Mouse (Mus musculus): ENCODE results near the gene Galc. TPM values are rescaled to one million over a fixed set of nuclear protein-coding genes. Genes with fewer than 3 reads are reported as not detected.

The Galc gene
- total and polyA plus RNA-seq, 3 experiments: not detected

- H3K4me1 ChIP-seq (ENCODE audit: control insufficient read depth in 1 of 2, insufficient read depth in 2 of 2, low read length in 2 of 2): no peaks in the 10 kb centered on the region
- H3K79me2 ChIP-seq (ENCODE audit: control insufficient read depth, insufficient read depth, low read length, poor library complexity): no peaks in the 10 kb centered on the region
- DNase-seq (ENCODE audit: low read depth, low spot score): no peak
- no peaks in the 10 kb centered on the region for H3K36me3 ChIP-seq (ENCODE audit: control insufficient read depth in 1 of 2, insufficient read depth in 2 of 2, low read length in 2 of 2)
- H3K27ac ChIP-seq (ENCODE audit: control insufficient read depth, low read depth, low read length): no peak overlapping the region
- TF ChIP-seq RCOR1 (IDR thresholded peaks at IDR 0.05; ENCODE audit: low read depth, low read length) (no peak), HCFC1 (IDR thresholded peaks at IDR 0.05; ENCODE audit: low read depth, low read length) (no peak), TBP (IDR thresholded peaks at IDR 0.05; ENCODE audit: low read depth, low read length) (no peak), TCF12 (IDR thresholded peaks at IDR 0.05; ENCODE audit: low read depth, low read length) (no peak), GATA1 (IDR thresholded peaks at IDR 0.05; ENCODE audit: low read depth, low read length) (no peak), CTCF (IDR thresholded peaks at IDR 0.05 in 2 of 3, conservative IDR thresholded peaks at IDR 0.05 in 1 of 3; ENCODE audit: control insufficient read depth in 1 of 3, insufficient read depth in 1 of 3, low read depth in 2 of 3, low read length in 3 of 3, poor library complexity in 1 of 3, severe bottlenecking in 1 of 3) (no peak), RAD21 (IDR thresholded peaks at IDR 0.05; ENCODE audit: low read depth, low read length) (no peak)
- H3K9ac ChIP-seq (ENCODE audit: control insufficient read depth, low read depth, low read length, poor library complexity, severe bottlenecking): no peak overlapping the region
- H3K9me3 ChIP-seq (replicated peaks; ENCODE audit: insufficient read depth, low read length): no peaks in the 10 kb centered on the region
- H3K4me3 ChIP-seq (ENCODE audit: control insufficient read depth in 1 of 2, insufficient read depth in 1 of 2, low read depth in 2 of 2, low read length in 2 of 2): no peak overlapping the region
- H3K27me3 ChIP-seq (ENCODE audit: control insufficient read depth in 1 of 2, insufficient read depth in 2 of 2, low read length in 2 of 2): no peaks in the 10 kb centered on the region
Measured at GRCm38 (mm10) chr12:98283487-98283860, 24.2 kb upstream of the Galc start.

- no peak for DNase-seq (ENCODE audit: low read depth, low spot score)
- no peak overlapping the region for H3K27ac ChIP-seq (ENCODE audit: control insufficient read depth, low read depth, low read length)
- H3K27me3 ChIP-seq (ENCODE audit: control insufficient read depth in 1 of 2, insufficient read depth in 2 of 2, low read length in 2 of 2): no peaks in the 10 kb centered on the region
- no peaks in the 10 kb centered on the region for H3K4me1 ChIP-seq (ENCODE audit: control insufficient read depth in 1 of 2, insufficient read depth in 2 of 2, low read length in 2 of 2)
- no peaks in the 10 kb centered on the region for H3K9me3 ChIP-seq (replicated peaks; ENCODE audit: insufficient read depth, low read length)
- TF ChIP-seq TAL1 (IDR thresholded peaks at IDR 0.05; ENCODE audit: low read length) (no peak), E2F4 (IDR thresholded peaks at IDR 0.05; ENCODE audit: borderline replicate concordance, low read depth, low read length) (no peak), USF2 (IDR thresholded peaks at IDR 0.05; ENCODE audit: borderline replicate concordance in 1 of 2, insufficient read depth in 1 of 2, low read depth in 1 of 2, low read length in 2 of 2) (no peak), JUND (IDR thresholded peaks at IDR 0.05; ENCODE audit: low read depth, low read length) (no peak), RAD21 (IDR thresholded peaks at IDR 0.05; ENCODE audit: low read depth, low read length) (no peak), SIN3A (IDR thresholded peaks at IDR 0.05; ENCODE audit: low read length) (no peak), ELF1 (IDR thresholded peaks at IDR 0.05; ENCODE audit: low read depth, low read length) (no peak), ZC3H11A (IDR thresholded peaks at IDR 0.05; ENCODE audit: low read depth, low read length) (no peak), ZNF384 (IDR thresholded peaks at IDR 0.05; ENCODE audit: low read depth, low read length) (no peak), MEF2A (IDR thresholded peaks at IDR 0.05; ENCODE audit: extremely low read depth, insufficient replicate concordance, low read depth, low read length, poor library complexity, severe bottlenecking) (no peak), HCFC1 (IDR thresholded peaks at IDR 0.05; ENCODE audit: low read depth, low read length) (no peak), ZKSCAN1 (IDR thresholded peaks at IDR 0.05; ENCODE audit: low read depth, low read length) (no peak), BHLHE40 (IDR thresholded peaks at IDR 0.05; ENCODE audit: borderline replicate concordance, low read depth, low read length) (no peak), NELFE (IDR thresholded peaks at IDR 0.05; ENCODE audit: low read depth, low read length) (no peak)
- no peak overlapping the region for H3K4me3 ChIP-seq (ENCODE audit: control insufficient read depth in 1 of 2, insufficient read depth in 1 of 2, low read depth in 2 of 2, low read length in 2 of 2)
- no peak overlapping the region for H3K9ac ChIP-seq (ENCODE audit: control insufficient read depth, low read depth, low read length, poor library complexity, severe bottlenecking)
- H3K36me3 ChIP-seq (ENCODE audit: control insufficient read depth in 1 of 2, insufficient read depth in 2 of 2, low read length in 2 of 2): no peaks in the 10 kb centered on the region
- no peaks in the 10 kb centered on the region for H3K79me2 ChIP-seq (ENCODE audit: control insufficient read depth, insufficient read depth, low read length, poor library complexity)
Measured at GRCm38 (mm10) chr12:98282776-98283486, 23.7 kb upstream of the Galc start.

Measured in MEL (cell line).